Mouse (Mus musculus): ENCODE measurements around the gene Ifitm2.

DNA sequence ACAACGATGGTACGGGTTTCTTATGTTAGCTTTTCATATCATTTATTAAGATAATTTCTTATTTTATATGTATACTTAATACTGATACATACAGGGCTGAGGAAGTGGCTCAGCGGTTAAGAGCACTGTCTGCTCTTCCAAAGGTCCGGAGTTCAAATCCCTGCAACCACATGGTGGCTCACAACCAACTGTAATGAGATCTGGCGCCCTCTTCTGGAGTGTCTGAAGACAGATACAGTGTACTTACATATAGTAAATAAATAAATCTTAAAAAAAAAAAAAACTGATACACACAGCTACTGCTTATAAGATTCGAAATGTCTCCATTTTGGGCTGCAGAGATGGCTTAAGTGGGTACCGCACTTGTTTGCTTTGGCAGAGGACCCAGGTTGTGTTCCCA is 48.1 kb downstream of the Ifitm2 start:
- TF ChIP-seq POLR2A (IDR thresholded peaks at IDR 0.05; ENCODE audit: extremely low read depth, insufficient read depth, low read length) = no peak
- no peak for TF ChIP-seq CTCF (IDR thresholded peaks at IDR 0.05; ENCODE audit: extremely low read depth, insufficient read depth, low read length)
